In genomic region chr5:147444298-147444697, GRCm38 (mm10) we compare ENCODE assay signal across 21 mouse cellular contexts. TPM values are rescaled to one million over a fixed set of nuclear protein-coding genes. Genes with fewer than 3 reads are reported as not detected.
A peak's percentile ranks its signal among the peaks of the same experiment; 100 is the strongest.
DNase-seq lines count a peak whose midpoint lies in the region; ATAC-seq and TF ChIP-seq lines count a peak whose summit lies in the region.
"Had no signal": no experiment of that assay in that cellular context is flagged by ENCODE, and none has a peak within 500 bp of the region (broad histone marks: within the 10 kb centered on the region; RNA-seq: fewer than 3 reads in every experiment).

No protein-coding gene starts in this region.

- no peak overlapping the region for H3K9ac ChIP-seq in intestine, embryonic 15.5 days
- H3K9ac ChIP-seq in liver, embryonic 14.5 days (replicated peaks), result no peak overlapping the region
- H3K9ac ChIP-seq in heart, embryonic 11.5 days (ENCODE audit: low read depth, low read length), result no peak overlapping the region
- H3K9ac ChIP-seq: forebrain, embryonic 13.5 days; heart, embryonic 12.5 days had no signal

- WGBS in intestine, embryonic 15.5 days, result 67% methylated on average over 6 of the region's 6 CpGs
- WGBS in liver, embryonic 14.5 days (ENCODE audit: insufficient replicate concordance), result 21% methylated on average over 6 of the region's 6 CpGs
- 60% methylated on average over 6 of the region's 6 CpGs for WGBS in heart, embryonic 11.5 days (ENCODE audit: insufficient replicate concordance)

- no peaks in the 10 kb centered on the region for H3K27me3 ChIP-seq in intestine, embryonic 15.5 days (replicated peaks)
- no peaks in the 10 kb centered on the region for H3K27me3 ChIP-seq in liver, embryonic 14.5 days (ENCODE audit: control insufficient read depth, insufficient read depth, low read length)
- no peaks in the 10 kb centered on the region for H3K27me3 ChIP-seq in heart, embryonic 11.5 days (ENCODE audit: control insufficient read depth, insufficient read depth, low read length)
- H3K27me3 ChIP-seq: forebrain, embryonic 13.5 days; heart, embryonic 12.5 days had no signal

- no peak overlapping the region for H3K27ac ChIP-seq in intestine, embryonic 15.5 days
- peak overlapping the region; percentile 29 for H3K27ac ChIP-seq in liver, embryonic 14.5 days
- no peak overlapping the region for H3K27ac ChIP-seq in heart, embryonic 11.5 days (ENCODE audit: low read depth, low read length)
- H3K27ac ChIP-seq: forebrain, embryonic 13.5 days; hindbrain, postnatal 0 days; stomach, postnatal 0 days had no signal

- no peak overlapping the region for H3K4me3 ChIP-seq in intestine, embryonic 15.5 days (replicated peaks)
- H3K4me3 ChIP-seq in liver, embryonic 14.5 days (ENCODE audit: insufficient read depth in 1 of 2, low read depth in 2 of 2, low read length in 2 of 2), result no peak overlapping the region
- H3K4me3 ChIP-seq in heart, embryonic 11.5 days (ENCODE audit: low read depth, low read length), result no peak overlapping the region
- H3K4me3 ChIP-seq: forebrain, embryonic 13.5 days; heart, embryonic 12.5 days had no signal

- peak; percentile 31 for DNase-seq in c-Kit-negative CD71-positive TER-119-positive erythroid progenitor cells, embryonic 14.5 days (ENCODE audit: low read depth, low spot score)
- DNase-seq in liver, embryonic 14.5 days (ENCODE audit: low read depth in 3 of 3, low spot score in 3 of 3), result no peak
- DNase-seq in urinary bladder, adult 18-20 months (ENCODE audit: low spot score in 2 of 2), result no peak
- no peak for DNase-seq in thymus, postnatal 4 days
- DNase-seq: adrenal gland, postnatal 25 days; cerebellum, postnatal 10 days; heart, postnatal 14 days; kidney, adult 8-10 months; kidney, postnatal 14 days; lung, adult 18-20 months; lung, postnatal 14 days; midbrain, embryonic 14.5 days; right cerebral cortex, postnatal 14 days; thymus, adult 2 months had no signal

- no peaks in the 10 kb centered on the region for H3K9me3 ChIP-seq in intestine, embryonic 15.5 days
- H3K9me3 ChIP-seq in liver, embryonic 14.5 days (ENCODE audit: control insufficient read depth, low read length), result no peaks in the 10 kb centered on the region
- H3K9me3 ChIP-seq in heart, embryonic 11.5 days (replicated peaks; ENCODE audit: control insufficient read depth, low read length), result no peaks in the 10 kb centered on the region
- H3K9me3 ChIP-seq: forebrain, embryonic 13.5 days; heart, embryonic 12.5 days had no signal

- peaks cover 9% of the 10 kb centered on the region for H3K4me1 ChIP-seq in intestine, embryonic 15.5 days (replicated peaks)
- H3K4me1 ChIP-seq in liver, embryonic 14.5 days (replicated peaks; ENCODE audit: control insufficient read depth in 2 of 2, insufficient read depth in 2 of 2, low read length in 1 of 2), result peaks cover 38 to 43% of the 10 kb centered on the region in 2 experiments
- H3K4me1 ChIP-seq in heart, embryonic 11.5 days (ENCODE audit: control insufficient read depth, insufficient read depth, low read length), result peaks cover 39% of the 10 kb centered on the region

- peak; percentile 54; the same call in 1 of the 2 replicates for ATAC-seq in intestine, embryonic 15.5 days
- ATAC-seq in liver, embryonic 14.5 days (ENCODE audit: insufficient read depth), result peak; percentile 75
- ATAC-seq in inflammation-experienced regulatory T-cells, adult 6 months, result no peak
- no peak for ATAC-seq in heart, embryonic 11.5 days (replicated peaks; ENCODE audit: insufficient number of reproducible peaks, low FRiP score, low TSS enrichment)
- ATAC-seq: forebrain, embryonic 13.5 days; hindbrain, postnatal 0 days had no signal

- TF ChIP-seq EP300 in liver, embryonic 14.5 days (IDR thresholded peaks at IDR 0.05; ENCODE audit: low read depth), result no peak; the same call in 1 of the 2 replicates

- H3K36me3 ChIP-seq in intestine, embryonic 15.5 days, result no peaks in the 10 kb centered on the region
- no peaks in the 10 kb centered on the region for H3K36me3 ChIP-seq in liver, embryonic 14.5 days (replicated peaks; ENCODE audit: control insufficient read depth, insufficient read depth, low read depth)
- H3K36me3 ChIP-seq in heart, embryonic 11.5 days (ENCODE audit: control insufficient read depth, insufficient read depth, low read length), result no peaks in the 10 kb centered on the region

- TF ChIP-seq CTCF in liver, embryonic 14.5 days (IDR thresholded peaks at IDR 0.05; ENCODE audit: low read depth), result no peak

- no peak overlapping the region for H3K4me2 ChIP-seq in intestine, embryonic 15.5 days (replicated peaks)
- H3K4me2 ChIP-seq in liver, embryonic 14.5 days (ENCODE audit: low read depth), result peak overlapping the region; percentile 53
- H3K4me2 ChIP-seq in heart, embryonic 11.5 days, result no peak overlapping the region
- H3K4me2 ChIP-seq: forebrain, embryonic 13.5 days; heart, embryonic 12.5 days had no signal

RNA-seq across cellular contexts. Expression of gene Pan3, which starts 14.3 kb away (rescaled TPM):
- 64.5 and 67.5 TPM in 2 replicates for polyA plus RNA-seq in intestine, embryonic 15.5 days (2015; fragmentation: Nextera tagmentation; extraction: Ambion mirVana)
- polyA plus RNA-seq in liver, embryonic 14.5 days (2012; rRNA removed), result 11.5 and 17.2 TPM in 2 replicates
- polyA plus RNA-seq in liver, embryonic 14.5 days (2014; fragmentation: Nextera tagmentation; extraction: Ambion mirVana), result 31.3 and 33.3 TPM in 2 replicates
- polyA plus RNA-seq in inflammation-experienced regulatory T-cells, adult 6 months (2017; shearing (Covaris generic)), result 100 to 1,000 TPM; 147 to 215 (median 207) TPM
- 43.7 and 54.9 TPM in 2 replicates for polyA plus RNA-seq in heart, embryonic 11.5 days (2014; fragmentation: Nextera tagmentation; extraction: Ambion mirVana)

RNA-seq across cellular contexts. Expression of gene Flt3, which starts 44.0 kb away (rescaled TPM):
- 0.31 and 0.34 TPM in 2 replicates for polyA plus RNA-seq in intestine, embryonic 15.5 days (2015; fragmentation: Nextera tagmentation; extraction: Ambion mirVana)
- polyA plus RNA-seq in liver, embryonic 14.5 days (2012; rRNA removed), result 0.65 and 0.88 TPM in 2 replicates
- polyA plus RNA-seq in liver, embryonic 14.5 days (2014; fragmentation: Nextera tagmentation; extraction: Ambion mirVana), result 1.2 and 1.3 TPM in 2 replicates
- polyA plus RNA-seq in inflammation-experienced regulatory T-cells, adult 6 months (2017; shearing (Covaris generic)), result under 1 TPM in 1 of 3 experiments, not detected in 2; 0.38 TPM
- polyA plus RNA-seq in heart, embryonic 11.5 days (2014; fragmentation: Nextera tagmentation; extraction: Ambion mirVana), result 0.10 TPM in 2 replicates

Comparison
In these comparisons a context has a peak if more than half of its experiments do, and no peak if none do; other contexts are left out.
1. ATAC-seq: peak in intestine, embryonic 15.5 days (single experiment) and liver, embryonic 14.5 days (single experiment); none in inflammation-experienced regulatory T-cells, adult 6 months (single experiment) and heart, embryonic 11.5 days (single experiment).